Mouse (Mus musculus): ENCODE measurements at regions not wholly inside any gene's neighbourhood (a gene's known extent, or its start where the extent isn't known, plus 50 kb on each side); places are given as distances from the start of the nearest gene placed in this dataset.

DNA sequence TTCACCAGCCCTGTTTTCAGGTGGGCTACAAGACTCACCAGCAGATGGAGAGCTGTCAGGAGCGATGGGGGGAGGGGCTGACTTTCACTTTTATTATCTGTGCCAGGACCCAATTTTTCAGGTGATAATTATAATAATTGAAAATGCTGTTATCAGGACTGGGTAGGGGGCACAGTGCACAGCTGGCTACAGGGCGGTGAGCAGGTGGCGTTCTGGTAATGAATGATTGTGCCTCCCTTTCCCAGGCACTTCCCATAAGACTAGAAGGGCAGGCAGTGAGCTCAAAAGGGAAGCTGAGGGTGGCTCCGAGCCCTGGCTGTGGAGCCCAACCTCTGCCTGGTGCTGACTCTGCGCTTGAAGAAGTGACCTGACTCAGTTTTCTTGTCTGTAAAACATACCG, 168.4 kb downstream of the Matn1 start:
- H3K9me3 ChIP-seq (ENCODE audit: control insufficient read depth, low read length): no peaks in the 10 kb centered on the region
- H3K4me2 ChIP-seq (ENCODE audit: low read length): no peak overlapping the region
- H3K9ac ChIP-seq (replicated peaks; ENCODE audit: low read depth, low read length): no peak overlapping the region
- ATAC-seq: no peak
- H3K4me1 ChIP-seq (replicated peaks; ENCODE audit: control insufficient read depth, insufficient read depth, low read length): peaks cover 9% of the 10 kb centered on the region
- H3K27me3 ChIP-seq (replicated peaks; ENCODE audit: control insufficient read depth, insufficient read depth, low read length): no peaks in the 10 kb centered on the region
- no peak overlapping the region for H3K27ac ChIP-seq (ENCODE audit: low read length)
- H3K4me3 ChIP-seq (replicated peaks; ENCODE audit: low read length): no peak overlapping the region
- H3K36me3 ChIP-seq (ENCODE audit: control insufficient read depth, insufficient read depth): no peaks in the 10 kb centered on the region
- WGBS: 71% methylated on average over 6 of the region's 6 CpGs

DNA sequence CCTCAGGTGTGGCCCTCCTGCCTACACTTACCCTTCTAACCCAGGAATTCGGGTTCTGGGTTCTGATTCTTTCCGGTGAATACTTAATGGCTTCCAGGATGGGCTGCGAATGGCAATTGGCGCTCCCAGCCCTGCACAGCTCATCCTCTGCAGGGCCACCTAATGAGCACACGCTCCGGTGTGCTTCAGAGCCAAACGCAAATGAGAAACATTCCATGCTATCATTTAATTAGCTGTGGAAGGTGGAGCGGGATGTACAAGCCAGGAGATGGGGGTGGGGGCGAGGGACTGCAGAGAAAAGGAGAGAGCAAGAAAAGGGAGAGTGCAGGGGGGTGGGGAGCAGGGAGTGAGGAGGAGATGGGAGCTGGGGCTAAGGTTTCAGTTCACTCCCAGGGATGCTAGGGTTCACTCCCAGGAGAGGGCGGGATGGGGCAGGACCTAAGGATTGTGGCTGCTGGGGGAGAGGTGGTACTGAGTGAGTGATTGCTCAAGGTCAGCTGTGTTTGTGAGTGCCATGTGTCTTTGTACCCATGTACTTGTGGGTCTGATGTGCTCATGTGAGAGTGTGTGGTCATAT, 169.6 kb downstream of the Matn1 start:
- no peak overlapping the region for H3K27ac ChIP-seq (ENCODE audit: low read length)
- no peak for ATAC-seq
- 19% methylated on average over 10 of the region's 10 CpGs for WGBS
- no peaks in the 10 kb centered on the region for H3K36me3 ChIP-seq (ENCODE audit: control insufficient read depth, insufficient read depth)
- H3K9ac ChIP-seq (replicated peaks; ENCODE audit: low read depth, low read length): no peak overlapping the region
- no peak overlapping the region for H3K4me3 ChIP-seq (replicated peaks; ENCODE audit: low read length)
- no peaks in the 10 kb centered on the region for H3K27me3 ChIP-seq (replicated peaks; ENCODE audit: control insufficient read depth, insufficient read depth, low read length)
- 0 out of 2 replicates have a peak, but pooled peaks cover 5% of the 10 kb centered on the region for H3K4me1 ChIP-seq (replicated peaks; ENCODE audit: control insufficient read depth, insufficient read depth, low read length)
- no peaks in the 10 kb centered on the region for H3K9me3 ChIP-seq (ENCODE audit: control insufficient read depth, low read length)
- no peak overlapping the region for H3K4me2 ChIP-seq (ENCODE audit: low read length)

DNA sequence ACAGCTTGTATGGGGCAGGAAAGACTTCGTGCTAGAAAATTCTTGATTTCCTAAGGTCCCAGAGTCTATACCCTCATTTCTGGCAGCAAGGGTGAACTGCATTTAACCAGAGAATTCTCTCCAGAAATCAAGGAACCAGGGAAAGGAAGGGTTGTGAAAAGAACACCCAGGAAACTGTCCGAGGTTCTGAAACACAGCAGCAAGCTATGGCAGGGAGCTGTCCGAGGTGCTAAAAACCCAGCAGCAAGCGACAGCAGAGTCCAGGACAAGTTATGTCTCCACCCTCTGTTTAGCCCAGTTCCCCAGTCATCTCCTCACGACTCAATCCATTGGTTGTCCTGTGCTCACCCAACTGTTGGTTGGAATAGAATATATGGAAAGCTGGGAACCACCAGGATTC, 171.1 kb downstream of the Matn1 start:
- Histone ChIP-seq H3K4me1 (replicated peaks; ENCODE audit: control insufficient read depth, insufficient read depth, low read length) (0 out of 2 replicates have a peak, but pooled peaks cover 5% of the 10 kb centered on the region), H3K27me3 (replicated peaks; ENCODE audit: control insufficient read depth, insufficient read depth, low read length) (no peaks in the 10 kb centered on the region), H3K27ac (ENCODE audit: low read length) (no peak overlapping the region), H3K9me3 (ENCODE audit: control insufficient read depth, low read length) (no peaks in the 10 kb centered on the region), H3K4me2 (ENCODE audit: low read length) (no peak overlapping the region), H3K9ac (replicated peaks; ENCODE audit: low read depth, low read length) (no peak overlapping the region), H3K36me3 (ENCODE audit: control insufficient read depth, insufficient read depth) (no peaks in the 10 kb centered on the region), H3K4me3 (replicated peaks; ENCODE audit: low read length) (no peak overlapping the region)
- WGBS: 11% methylated on average over 5 of the region's 5 CpGs
- no peak for ATAC-seq

DNA sequence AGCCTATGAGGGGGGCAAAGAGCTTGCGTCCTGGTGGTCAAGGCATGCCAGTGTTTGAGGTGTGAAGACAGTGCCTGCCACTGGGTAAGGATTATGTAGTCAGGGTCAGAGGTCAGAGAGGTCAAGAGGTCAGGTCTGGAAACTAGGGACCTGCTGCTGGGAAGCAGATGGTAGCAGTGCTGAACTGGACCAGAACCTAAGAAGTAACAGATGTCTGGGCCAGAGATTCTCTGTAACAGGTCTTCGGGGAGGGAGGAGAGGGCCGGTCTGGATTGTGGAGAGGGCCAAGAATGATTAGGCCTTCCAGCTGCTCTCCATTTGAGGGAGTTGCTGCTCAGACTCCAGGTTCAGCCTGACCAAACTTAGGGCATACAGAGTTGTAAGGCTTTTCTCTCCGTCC, 174.4 kb downstream of the Matn1 start:
- Histone ChIP-seq H3K27ac (ENCODE audit: low read length) (no peak overlapping the region), H3K36me3 (ENCODE audit: control insufficient read depth, insufficient read depth) (no peaks in the 10 kb centered on the region), H3K4me2 (ENCODE audit: low read length) (no peak overlapping the region), H3K9me3 (ENCODE audit: control insufficient read depth, low read length) (no peaks in the 10 kb centered on the region), H3K4me1 (replicated peaks; ENCODE audit: control insufficient read depth, insufficient read depth, low read length) (0 out of 2 replicates have a peak, but pooled peaks cover 4% of the 10 kb centered on the region), H3K4me3 (replicated peaks; ENCODE audit: low read length) (no peak overlapping the region), H3K9ac (replicated peaks; ENCODE audit: low read depth, low read length) (no peak overlapping the region), H3K27me3 (replicated peaks; ENCODE audit: control insufficient read depth, insufficient read depth, low read length) (no peaks in the 10 kb centered on the region)
- WGBS: 66% methylated on average over 4 of the region's 4 CpGs
- ATAC-seq: no peak

DNA sequence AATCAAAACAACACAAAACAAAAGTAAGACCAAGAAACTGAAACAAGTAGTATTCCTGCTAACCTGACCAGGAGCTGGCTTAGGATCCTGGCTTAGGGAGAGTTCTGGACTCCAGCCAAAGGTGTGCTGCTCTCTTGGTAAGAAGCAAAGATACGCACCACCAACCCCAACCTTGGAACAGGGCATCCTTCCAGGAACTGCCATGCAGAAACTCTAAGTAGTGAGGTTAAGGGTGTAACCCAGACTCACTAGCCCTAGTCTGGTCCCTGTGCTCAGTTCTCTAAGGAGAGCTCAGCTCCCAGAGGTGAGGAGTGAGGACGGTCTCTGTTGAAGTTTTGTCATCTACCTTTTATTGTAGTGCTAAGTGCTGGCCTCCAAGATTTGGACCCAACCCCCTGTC, 175.4 kb downstream of the Matn1 start:
- Histone ChIP-seq H3K9ac (replicated peaks; ENCODE audit: low read depth, low read length) (no peak overlapping the region), H3K9me3 (ENCODE audit: control insufficient read depth, low read length) (no peaks in the 10 kb centered on the region), H3K4me2 (ENCODE audit: low read length) (no peak overlapping the region), H3K4me1 (replicated peaks; ENCODE audit: control insufficient read depth, insufficient read depth, low read length) (no peaks in the 10 kb centered on the region), H3K27me3 (replicated peaks; ENCODE audit: control insufficient read depth, insufficient read depth, low read length) (no peaks in the 10 kb centered on the region), H3K27ac (ENCODE audit: low read length) (no peak overlapping the region), H3K4me3 (replicated peaks; ENCODE audit: low read length) (no peak overlapping the region), H3K36me3 (ENCODE audit: control insufficient read depth, insufficient read depth) (no peaks in the 10 kb centered on the region)
- 74% methylated on average over 2 of the region's 2 CpGs for WGBS
- no peak for ATAC-seq

DNA sequence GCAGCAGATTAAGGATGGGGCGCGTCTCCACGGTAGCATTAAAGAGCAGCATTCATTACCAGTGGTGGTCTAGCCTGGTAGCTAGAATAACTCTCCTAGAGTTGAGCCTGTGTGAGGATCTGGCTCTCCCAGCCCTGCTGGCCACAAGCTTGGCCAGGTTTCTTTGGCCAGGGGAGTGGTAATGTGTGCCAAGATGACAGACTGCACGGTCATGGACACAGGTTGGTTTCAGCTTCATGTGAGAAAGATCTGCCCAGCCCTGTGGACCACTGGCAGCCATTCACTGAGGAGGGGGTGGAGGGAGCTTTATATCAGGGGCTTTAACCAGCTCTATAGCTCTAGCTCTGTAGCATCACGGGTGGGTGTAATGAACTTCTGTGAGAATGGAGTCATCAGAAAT, 176.5 kb downstream of the Matn1 start:
- no peaks in the 10 kb centered on the region for H3K36me3 ChIP-seq (ENCODE audit: control insufficient read depth, insufficient read depth)
- no peak for ATAC-seq
- H3K27me3 ChIP-seq (replicated peaks; ENCODE audit: control insufficient read depth, insufficient read depth, low read length): no peaks in the 10 kb centered on the region
- no peak overlapping the region for H3K27ac ChIP-seq (ENCODE audit: low read length)
- no peak overlapping the region for H3K4me3 ChIP-seq (replicated peaks; ENCODE audit: low read length)
- no peak overlapping the region for H3K9ac ChIP-seq (replicated peaks; ENCODE audit: low read depth, low read length)
- H3K4me1 ChIP-seq (replicated peaks; ENCODE audit: control insufficient read depth, insufficient read depth, low read length): no peaks in the 10 kb centered on the region
- no peak overlapping the region for H3K4me2 ChIP-seq (ENCODE audit: low read length)
- no peaks in the 10 kb centered on the region for H3K9me3 ChIP-seq (ENCODE audit: control insufficient read depth, low read length)
- 86% methylated on average over 5 of the region's 5 CpGs for WGBS

DNA sequence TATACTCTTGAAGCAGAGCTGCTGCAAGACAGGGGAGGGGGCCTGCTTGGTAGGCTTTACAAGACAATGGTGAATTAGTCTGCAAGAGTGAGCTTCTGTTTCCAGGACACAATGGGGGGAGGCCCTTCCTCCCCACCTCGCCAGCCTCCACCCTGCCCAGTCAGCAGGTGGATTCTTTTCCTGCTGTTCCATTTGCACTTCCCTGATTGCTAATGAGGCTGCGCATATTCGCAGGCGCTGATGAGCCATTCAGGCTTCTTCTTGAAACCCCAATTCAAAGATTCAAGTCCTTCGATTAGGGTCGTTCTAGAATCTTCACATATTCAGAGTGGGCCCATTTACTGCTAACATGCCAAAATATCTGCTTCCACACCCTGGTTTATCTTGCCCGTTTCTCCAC, 181.8 kb downstream of the Matn1 start:
- Histone ChIP-seq H3K36me3 (ENCODE audit: control insufficient read depth, insufficient read depth) (no peaks in the 10 kb centered on the region), H3K4me3 (replicated peaks; ENCODE audit: low read length) (no peak overlapping the region), H3K27ac (ENCODE audit: low read length) (no peak overlapping the region), H3K27me3 (replicated peaks; ENCODE audit: control insufficient read depth, insufficient read depth, low read length) (no peaks in the 10 kb centered on the region), H3K9ac (replicated peaks; ENCODE audit: low read depth, low read length) (no peak overlapping the region), H3K4me1 (replicated peaks; ENCODE audit: control insufficient read depth, insufficient read depth, low read length) (0 out of 2 replicates have a peak, but pooled peaks cover 3% of the 10 kb centered on the region), H3K9me3 (ENCODE audit: control insufficient read depth, low read length) (no peaks in the 10 kb centered on the region), H3K4me2 (ENCODE audit: low read length) (no peak overlapping the region)
- ATAC-seq: no peak
- WGBS: 19% methylated on average over 7 of the region's 7 CpGs

DNA sequence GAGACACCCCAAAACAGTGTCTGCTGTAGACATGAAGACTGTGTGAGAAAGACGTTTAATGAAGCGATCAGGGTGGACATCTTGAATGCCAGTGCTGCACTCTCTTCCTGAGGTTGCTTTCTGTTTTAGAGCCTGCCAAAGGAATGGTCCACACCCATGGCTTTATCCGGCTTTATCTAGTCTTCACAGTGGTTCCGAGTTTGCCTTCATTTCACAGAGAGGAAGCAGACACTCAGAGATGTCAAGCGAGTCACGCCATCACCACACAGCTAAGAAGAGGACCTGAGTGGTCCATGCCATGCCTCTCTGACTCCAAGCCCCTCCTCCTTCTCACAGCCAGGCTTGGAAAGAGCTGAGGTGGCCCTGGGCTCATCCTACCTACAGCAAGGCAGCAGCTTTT, 182.7 kb downstream of the Matn1 start:
- no peak overlapping the region for H3K4me2 ChIP-seq (ENCODE audit: low read length)
- H3K27ac ChIP-seq (ENCODE audit: low read length): no peak overlapping the region
- no peaks in the 10 kb centered on the region for H3K36me3 ChIP-seq (ENCODE audit: control insufficient read depth, insufficient read depth)
- no peaks in the 10 kb centered on the region for H3K27me3 ChIP-seq (replicated peaks; ENCODE audit: control insufficient read depth, insufficient read depth, low read length)
- no peak overlapping the region for H3K9ac ChIP-seq (replicated peaks; ENCODE audit: low read depth, low read length)
- H3K4me1 ChIP-seq (replicated peaks; ENCODE audit: control insufficient read depth, insufficient read depth, low read length): 0 out of 2 replicates have a peak, but pooled peaks cover 3% of the 10 kb centered on the region
- 88% methylated on average over 6 of the region's 6 CpGs for WGBS
- H3K4me3 ChIP-seq (replicated peaks; ENCODE audit: low read length): no peak overlapping the region
- ATAC-seq: no peak
- no peaks in the 10 kb centered on the region for H3K9me3 ChIP-seq (ENCODE audit: control insufficient read depth, low read length)

DNA sequence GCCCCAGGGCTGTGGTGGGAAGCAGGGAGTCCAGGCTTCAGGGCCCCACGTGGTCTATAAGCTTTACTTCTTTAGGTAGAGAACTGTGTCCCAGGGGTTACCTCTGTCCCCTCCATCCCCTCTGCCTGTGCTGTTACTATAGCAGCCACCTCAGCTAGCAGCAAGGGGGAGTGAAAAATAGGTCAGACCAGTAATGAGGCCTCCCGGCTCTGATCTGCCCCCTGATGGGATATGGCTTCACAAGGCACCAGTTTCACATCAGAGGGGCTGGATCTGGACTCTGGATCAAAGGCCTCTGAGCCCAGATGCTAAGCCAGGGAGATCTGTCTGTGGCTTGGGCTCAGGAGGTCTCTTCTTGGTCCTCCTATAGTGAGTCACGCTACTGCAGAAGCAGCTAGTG, 184.5 kb downstream of the Matn1 start:
- Histone ChIP-seq H3K9ac (replicated peaks; ENCODE audit: low read depth, low read length) (no peak overlapping the region), H3K27ac (ENCODE audit: low read length) (no peak overlapping the region), H3K36me3 (ENCODE audit: control insufficient read depth, insufficient read depth) (no peaks in the 10 kb centered on the region), H3K4me1 (replicated peaks; ENCODE audit: control insufficient read depth, insufficient read depth, low read length) (0 out of 2 replicates have a peak, but pooled peaks cover 3% of the 10 kb centered on the region), H3K27me3 (replicated peaks; ENCODE audit: control insufficient read depth, insufficient read depth, low read length) (no peaks in the 10 kb centered on the region), H3K4me2 (ENCODE audit: low read length) (no peak overlapping the region), H3K4me3 (replicated peaks; ENCODE audit: low read length) (no peak overlapping the region), H3K9me3 (ENCODE audit: control insufficient read depth, low read length) (no peaks in the 10 kb centered on the region)
- 30% methylated on average over 3 of the region's 3 CpGs for WGBS
- ATAC-seq: no peak

DNA sequence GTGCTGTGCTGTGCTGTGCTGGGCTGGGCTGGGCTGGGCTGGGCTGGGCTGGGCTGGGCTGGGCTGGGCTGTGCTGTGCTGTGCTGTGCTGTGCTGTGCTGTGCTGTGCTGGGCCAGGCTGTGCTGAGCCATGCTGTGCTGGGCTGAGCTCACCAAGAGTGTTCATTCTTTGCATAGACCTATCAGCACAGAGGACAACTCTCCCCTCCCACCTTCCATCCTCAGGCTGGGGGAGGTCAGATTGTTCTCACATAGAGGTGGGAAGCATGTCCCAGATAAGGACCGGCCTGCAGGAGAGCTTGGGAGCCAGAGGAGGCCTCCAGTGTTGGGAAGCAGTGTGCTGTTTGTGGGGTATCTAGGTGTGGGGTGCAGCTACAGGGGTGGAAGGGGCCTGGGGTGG, 188.0 kb downstream of the Matn1 start:
- no peaks in the 10 kb centered on the region for H3K36me3 ChIP-seq (ENCODE audit: control insufficient read depth, insufficient read depth)
- no peak overlapping the region for H3K4me2 ChIP-seq (ENCODE audit: low read length)
- H3K4me1 ChIP-seq (replicated peaks; ENCODE audit: control insufficient read depth, insufficient read depth, low read length): no peaks in the 10 kb centered on the region
- no peaks in the 10 kb centered on the region for H3K9me3 ChIP-seq (ENCODE audit: control insufficient read depth, low read length)
- H3K4me3 ChIP-seq (replicated peaks; ENCODE audit: low read length): no peak overlapping the region
- no peaks in the 10 kb centered on the region for H3K27me3 ChIP-seq (replicated peaks; ENCODE audit: control insufficient read depth, insufficient read depth, low read length)
- no peak for ATAC-seq
- no peak overlapping the region for H3K27ac ChIP-seq (ENCODE audit: low read length)
- no peak overlapping the region for H3K9ac ChIP-seq (replicated peaks; ENCODE audit: low read depth, low read length)
- WGBS: 42% methylated on average over 1 of the region's 1 CpGs
